8 mouse cellular contexts compared by ENCODE assay signal in genomic region chr16:13357806-13358679, GRCm38 (mm10).
DNase-seq lines count a peak whose midpoint lies in the region; ATAC-seq lines count a peak whose summit lies in the region.

No protein-coding gene starts in this region.

- intact Hi-C loops in left cerebral cortex, postnatal 25 days (cut with DNase I) = loop anchor here (1.0 to 2.0 kb wide), 3 partner anchors 101 to 198 kb away; partner anchors contain the start of gene Mrtfb

- H3K9ac ChIP-seq in midbrain, embryonic 11.5 days (ENCODE audit: low read length) = 0 out of 2 replicates have a peak overlapping the region, but pooled peaks have one; percentile 3
- H3K9ac ChIP-seq in stomach, embryonic 14.5 days (replicated peaks; ENCODE audit: low read depth, low read length) = no peak overlapping the region

- H3K27me3 ChIP-seq in embryonic facial prominence, embryonic 10.5 days (replicated peaks; ENCODE audit: low read depth, poor library complexity, severe bottlenecking) = no peaks in the 10 kb centered on the region
- H3K27me3 ChIP-seq in midbrain, embryonic 11.5 days (ENCODE audit: control insufficient read depth, insufficient read depth, low read length) = no peaks in the 10 kb centered on the region
- H3K27me3 ChIP-seq in stomach, embryonic 14.5 days (ENCODE audit: control insufficient read depth, insufficient read depth, low read length) = no peaks in the 10 kb centered on the region

- no peaks in the 10 kb centered on the region for H3K9me3 ChIP-seq in embryonic facial prominence, embryonic 10.5 days
- H3K9me3 ChIP-seq in midbrain, embryonic 11.5 days (ENCODE audit: control insufficient read depth, low read length) = no peaks in the 10 kb centered on the region
- H3K9me3 ChIP-seq in stomach, embryonic 14.5 days (ENCODE audit: control insufficient read depth, low read depth, low read length) = no peaks in the 10 kb centered on the region

- H3K36me3 ChIP-seq in embryonic facial prominence, embryonic 10.5 days (replicated peaks) = no peaks in the 10 kb centered on the region
- H3K36me3 ChIP-seq in midbrain, embryonic 11.5 days (ENCODE audit: control insufficient read depth, insufficient read depth, low read length) = no peaks in the 10 kb centered on the region
- H3K36me3 ChIP-seq in stomach, embryonic 14.5 days (ENCODE audit: control insufficient read depth, insufficient read depth, low read length) = no peaks in the 10 kb centered on the region

- peak overlapping the region; percentile 30 for H3K4me2 ChIP-seq in midbrain, embryonic 11.5 days
- H3K4me2 ChIP-seq in stomach, embryonic 14.5 days (replicated peaks; ENCODE audit: low read depth, low read length) = peak overlapping the region; percentile 42

- WGBS in embryonic facial prominence, embryonic 10.5 days = 26% methylated on average over 15 of the region's 15 CpGs
- WGBS in midbrain, embryonic 11.5 days = 27% methylated on average over 15 of the region's 15 CpGs
- 10% methylated on average over 15 of the region's 15 CpGs for WGBS in stomach, embryonic 14.5 days

- peaks cover 35% of the 10 kb centered on the region for H3K4me1 ChIP-seq in embryonic facial prominence, embryonic 10.5 days
- peaks cover 7% of the 10 kb centered on the region; the same call in 1 of the 2 replicates for H3K4me1 ChIP-seq in midbrain, embryonic 11.5 days (ENCODE audit: control insufficient read depth, insufficient read depth, low read length)
- peaks cover 38% of the 10 kb centered on the region for H3K4me1 ChIP-seq in stomach, embryonic 14.5 days (ENCODE audit: control insufficient read depth, insufficient read depth, low read length)

- H3K4me3 ChIP-seq in embryonic facial prominence, embryonic 10.5 days = peak overlapping the region; percentile 35
- 0 out of 2 replicates have a peak overlapping the region, but pooled peaks have one; percentile 0 for H3K4me3 ChIP-seq in midbrain, embryonic 11.5 days (ENCODE audit: low read depth, low read length)
- 0 out of 2 replicates have a peak overlapping the region, but pooled peaks have one; percentile 2 for H3K4me3 ChIP-seq in stomach, embryonic 14.5 days (ENCODE audit: low read depth, low read length)

- ATAC-seq in midbrain, embryonic 11.5 days (ENCODE audit: low FRiP score) = peak; percentile 80
- ATAC-seq in stomach, embryonic 14.5 days (ENCODE audit: insufficient number of reproducible peaks, insufficient read depth, low FRiP score, low read depth) = peak; percentile 64; the same call in 1 of the 2 replicates
- ATAC-seq in megakaryocyte-erythroid progenitor cell, adult 5-6 weeks (replicated peaks; ENCODE audit: low FRiP score, low TSS enrichment, poor library complexity, severe bottlenecking) = no peak

- peak; percentile 50 for DNase-seq in adrenal gland, adult 8-10 months
- peak; percentile 63 for DNase-seq in embryonic facial prominence, embryonic 10.5 days (ENCODE audit: low spot score)
- DNase-seq in heart, adult 11 months = peak; percentile 98
- DNase-seq in kidney, adult 11 months = peak; percentile 42
- peak; percentile 83 to 95 for DNase-seq in left cerebral cortex, postnatal 25 days (ENCODE audit: low spot score in 2 of 2)
- DNase-seq in midbrain, embryonic 11.5 days (ENCODE audit: low spot score, missing footprints) = peak; percentile 95

- H3K27ac ChIP-seq in embryonic facial prominence, embryonic 10.5 days (replicated peaks) = peak overlapping the region; percentile 35; the same call in 1 of the 2 replicates
- H3K27ac ChIP-seq in midbrain, embryonic 11.5 days (ENCODE audit: low read depth, low read length) = no peak overlapping the region
- peak overlapping the region; percentile 67 for H3K27ac ChIP-seq in stomach, embryonic 14.5 days (ENCODE audit: low read length)

Comparison
In these comparisons a context has a peak if more than half of its experiments do, and no peak if none do; other contexts are left out.
1. DNase-seq: peak in every context shown above with its lines; median percentile 98 in heart, adult 11 months; 95 in midbrain, embryonic 11.5 days; 89 in left cerebral cortex, postnatal 25 days; 63 in embryonic facial prominence, embryonic 10.5 days; 50 in adrenal gland, adult 8-10 months; 42 in kidney, adult 11 months.